Mouse (Mus musculus): Measurements from ENCODE around the gene Psip1.

GRCm38 (mm10) chr4:83436375-83436774, 49.9 kb downstream of the Psip1 start:
- TF ChIP-seq CTCF (IDR thresholded peaks at IDR 0.05; ENCODE audit: extremely low read depth, insufficient read length, insufficient replicate concordance, low read depth, low read length) (no peak), POLR2A (IDR thresholded peaks at IDR 0.05; ENCODE audit: low read depth, low read length) (no peak)

All from small intestine, adult 2 months (tissue).